Mouse (Mus musculus) heart, adult 2 months (tissue): ENCODE results near the gene Mrpl23.

Experiments
- CTCF ChIP-seq: fragments of 200-600 bp; IDR thresholded peaks from 2 replicates; pipeline ENCODE4 v1.8.1; 2022; ENCODE audit warnings: antibody characterized with exemption, mild to moderate bottlenecking, moderate library complexity
- EP300 ChIP-seq: fragments of 200-500 bp; IDR thresholded peaks from 2 replicates; pipeline ENCODE4 v1.6.1; 2011; ENCODE audit warnings: low read depth, low read length, control low read depth; ENCODE audit not compliant: insufficient read depth
- POLR2A ChIP-seq: fragments of 200-500 bp; IDR thresholded peaks from 2 replicates; pipeline ENCODE4 v1.6.1; 2011; ENCODE audit warnings: mild to moderate bottlenecking, low read depth, low read length, control low read depth; ENCODE audit not compliant: insufficient read depth

- TF ChIP-seq CTCF, result no peak
- no peak for TF ChIP-seq POLR2A
- no peak for TF ChIP-seq EP300
Measured at GRCm38 (mm10) chr7:142572992-142573391, 40.5 kb downstream of the Mrpl23 start.
